Mouse (Mus musculus): ENCODE data around the gene Rhobtb1. TPM values are rescaled to one million over a fixed set of nuclear protein-coding genes. Genes with fewer than 3 reads are reported as not detected.
A peak's percentile ranks its signal among the peaks of the same experiment; 100 is the strongest.

Rhobtb1 gene
- polyA plus RNA-seq, 1 experiment from 2014 or later = 12.8 TPM

DNA sequence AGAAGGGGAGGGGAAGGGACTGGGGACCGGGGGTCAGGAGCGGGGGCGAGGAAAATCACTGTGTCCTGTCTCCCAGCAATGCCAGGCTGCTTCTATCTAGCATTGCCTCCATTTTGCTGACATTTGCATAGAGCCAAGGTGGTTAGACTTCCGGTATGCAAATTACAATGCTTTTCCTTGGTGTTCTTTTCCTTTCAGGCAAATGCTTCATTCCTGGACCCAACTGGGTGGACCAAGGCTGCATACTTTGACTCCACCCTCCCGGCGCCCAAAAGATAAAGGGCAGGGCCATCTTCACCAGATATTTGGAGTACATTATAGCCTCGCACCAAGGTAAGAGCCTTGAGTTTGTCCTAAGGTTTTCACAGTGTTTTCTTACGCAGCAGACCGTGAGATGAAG is 144.7 kb downstream of the Rhobtb1 start:
- H3K27ac ChIP-seq (ENCODE audit: low read depth, low read length) = no peak overlapping the region
- H3K4me3 ChIP-seq (ENCODE audit: low read depth, low read length) = no peak overlapping the region
- 77% methylated on average over 9 of the region's 9 CpGs for WGBS
- no peak overlapping the region for H3K4me2 ChIP-seq (ENCODE audit: low read length)
- H3K36me3 ChIP-seq (ENCODE audit: control insufficient read depth, insufficient read depth, low read length) = no peaks in the 10 kb centered on the region
- no peaks in the 10 kb centered on the region for H3K27me3 ChIP-seq (replicated peaks; ENCODE audit: control insufficient read depth, insufficient read depth, low read length)
- H3K9ac ChIP-seq (ENCODE audit: low read length) = no peak overlapping the region
- no peak for ATAC-seq
- DNase-seq (ENCODE audit: low spot score) = no peak
- H3K9me3 ChIP-seq (replicated peaks; ENCODE audit: control insufficient read depth, low read length) = no peaks in the 10 kb centered on the region
- H3K4me1 ChIP-seq (ENCODE audit: control insufficient read depth, insufficient read depth, low read length) = no peaks in the 10 kb centered on the region

DNA sequence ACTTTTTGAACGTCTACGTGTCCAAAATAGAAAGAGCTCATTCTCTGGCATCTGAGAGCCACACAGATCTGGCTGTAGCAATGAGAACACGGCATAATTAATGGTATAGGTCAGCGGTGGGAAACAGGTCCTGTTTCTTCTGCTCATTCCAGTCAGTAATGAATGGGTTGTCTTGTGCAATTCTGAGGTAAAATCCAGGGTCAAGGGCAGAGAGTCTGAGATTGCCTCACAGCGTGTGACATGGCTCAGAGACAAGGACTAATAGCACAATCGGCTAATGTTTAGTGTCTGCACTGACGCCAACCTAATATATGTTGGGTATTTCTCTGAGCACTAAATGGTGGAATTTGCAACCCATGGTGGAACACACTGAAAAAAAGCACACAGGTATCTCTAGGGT is 148.8 kb downstream of the Rhobtb1 start:
- H3K4me3 ChIP-seq (ENCODE audit: low read depth, low read length) = no peak overlapping the region
- H3K36me3 ChIP-seq (ENCODE audit: control insufficient read depth, insufficient read depth, low read length) = no peaks in the 10 kb centered on the region
- DNase-seq (ENCODE audit: low spot score) (no peak), ATAC-seq (no peak)
- H3K4me1 ChIP-seq (ENCODE audit: control insufficient read depth, insufficient read depth, low read length) = no peaks in the 10 kb centered on the region
- no peak overlapping the region for H3K4me2 ChIP-seq (ENCODE audit: low read length)
- no peaks in the 10 kb centered on the region for H3K27me3 ChIP-seq (replicated peaks; ENCODE audit: control insufficient read depth, insufficient read depth, low read length)
- H3K27ac ChIP-seq (ENCODE audit: low read depth, low read length) = no peak overlapping the region
- 93% methylated on average over 7 of the region's 7 CpGs for WGBS
- no peaks in the 10 kb centered on the region for H3K9me3 ChIP-seq (replicated peaks; ENCODE audit: control insufficient read depth, low read length)
- no peak overlapping the region for H3K9ac ChIP-seq (ENCODE audit: low read length)

DNA sequence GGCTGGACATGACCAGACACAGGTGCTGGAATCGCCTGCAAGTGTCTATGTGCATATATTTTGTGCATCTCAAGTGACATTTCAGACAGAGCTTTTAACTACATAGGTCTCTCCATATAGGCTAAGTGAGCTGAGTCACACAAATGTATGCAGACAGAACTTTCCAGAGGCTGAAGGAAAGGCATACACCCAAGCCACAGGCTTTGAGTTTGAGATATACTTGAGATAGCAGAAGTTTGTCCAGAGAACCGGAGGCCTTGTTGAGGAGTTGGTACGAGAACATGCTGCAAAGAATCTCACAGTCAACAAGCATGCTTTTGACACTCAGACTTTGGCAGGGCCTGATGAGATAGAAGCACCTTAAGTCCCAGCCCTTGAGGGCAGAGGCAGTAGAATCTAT is 151.4 kb downstream of the Rhobtb1 start:
- 89% methylated on average over 3 of the region's 3 CpGs for WGBS
- no peak overlapping the region for H3K4me3 ChIP-seq (ENCODE audit: low read depth, low read length)
- H3K27me3 ChIP-seq (replicated peaks; ENCODE audit: control insufficient read depth, insufficient read depth, low read length) = no peaks in the 10 kb centered on the region
- DNase-seq (ENCODE audit: low spot score) (no peak), ATAC-seq (no peak)
- H3K9me3 ChIP-seq (replicated peaks; ENCODE audit: control insufficient read depth, low read length) = no peaks in the 10 kb centered on the region
- no peak overlapping the region for H3K27ac ChIP-seq (ENCODE audit: low read depth, low read length)
- H3K9ac ChIP-seq (ENCODE audit: low read length) = no peak overlapping the region
- H3K36me3 ChIP-seq (ENCODE audit: control insufficient read depth, insufficient read depth, low read length) = no peaks in the 10 kb centered on the region
- H3K4me1 ChIP-seq (ENCODE audit: control insufficient read depth, insufficient read depth, low read length) = no peaks in the 10 kb centered on the region
- no peak overlapping the region for H3K4me2 ChIP-seq (ENCODE audit: low read length)

- ATAC-seq (no peak), DNase-seq (ENCODE audit: low spot score) (no peak)
- no peak overlapping the region for H3K27ac ChIP-seq (ENCODE audit: low read depth, low read length)
- no peak overlapping the region for H3K4me3 ChIP-seq (ENCODE audit: low read depth, low read length)
- H3K4me2 ChIP-seq (ENCODE audit: low read length) = no peak overlapping the region
- no peaks in the 10 kb centered on the region for H3K9me3 ChIP-seq (replicated peaks; ENCODE audit: control insufficient read depth, low read length)
- H3K9ac ChIP-seq (ENCODE audit: low read length) = no peak overlapping the region
- 79% methylated on average over 3 of the region's 3 CpGs for WGBS
- H3K27me3 ChIP-seq (replicated peaks; ENCODE audit: control insufficient read depth, insufficient read depth, low read length) = no peaks in the 10 kb centered on the region
- no peaks in the 10 kb centered on the region for H3K36me3 ChIP-seq (ENCODE audit: control insufficient read depth, insufficient read depth, low read length)
- no peaks in the 10 kb centered on the region for H3K4me1 ChIP-seq (ENCODE audit: control insufficient read depth, insufficient read depth, low read length)
Observed at GRCm38 (mm10) chr10:69304819-69305218, 153.6 kb downstream of the Rhobtb1 start.

DNA sequence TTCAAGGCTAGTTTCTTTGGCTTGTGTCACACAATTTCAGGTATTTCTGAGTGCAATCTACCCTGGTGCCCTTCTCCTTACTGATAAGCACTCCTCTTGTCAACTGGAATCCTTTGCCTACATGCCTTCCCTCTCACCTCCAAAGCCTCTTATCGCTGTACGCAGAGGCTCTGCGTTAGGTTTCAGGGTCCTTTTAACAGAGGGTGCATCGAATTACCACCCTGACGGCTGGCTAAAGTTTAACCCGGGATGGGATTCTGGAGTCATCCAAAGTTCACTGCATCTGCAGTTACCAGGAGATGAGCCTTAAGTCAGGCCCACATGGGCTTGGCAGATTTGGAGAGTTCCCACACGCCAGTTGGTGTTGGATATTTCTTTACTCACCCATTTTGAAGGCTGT is 154.4 kb downstream of the Rhobtb1 start:
- WGBS = 89% methylated on average over 7 of the region's 7 CpGs
- H3K27ac ChIP-seq (ENCODE audit: low read depth, low read length) = no peak overlapping the region
- no peaks in the 10 kb centered on the region for H3K36me3 ChIP-seq (ENCODE audit: control insufficient read depth, insufficient read depth, low read length)
- H3K9me3 ChIP-seq (replicated peaks; ENCODE audit: control insufficient read depth, low read length) = no peaks in the 10 kb centered on the region
- H3K4me3 ChIP-seq (ENCODE audit: low read depth, low read length) = no peak overlapping the region
- no peaks in the 10 kb centered on the region for H3K27me3 ChIP-seq (replicated peaks; ENCODE audit: control insufficient read depth, insufficient read depth, low read length)
- no peak for ATAC-seq
- H3K4me2 ChIP-seq (ENCODE audit: low read length) = no peak overlapping the region
- DNase-seq (ENCODE audit: low spot score) = no peak
- no peaks in the 10 kb centered on the region for H3K4me1 ChIP-seq (ENCODE audit: control insufficient read depth, insufficient read depth, low read length)
- H3K9ac ChIP-seq (ENCODE audit: low read length) = no peak overlapping the region

DNA sequence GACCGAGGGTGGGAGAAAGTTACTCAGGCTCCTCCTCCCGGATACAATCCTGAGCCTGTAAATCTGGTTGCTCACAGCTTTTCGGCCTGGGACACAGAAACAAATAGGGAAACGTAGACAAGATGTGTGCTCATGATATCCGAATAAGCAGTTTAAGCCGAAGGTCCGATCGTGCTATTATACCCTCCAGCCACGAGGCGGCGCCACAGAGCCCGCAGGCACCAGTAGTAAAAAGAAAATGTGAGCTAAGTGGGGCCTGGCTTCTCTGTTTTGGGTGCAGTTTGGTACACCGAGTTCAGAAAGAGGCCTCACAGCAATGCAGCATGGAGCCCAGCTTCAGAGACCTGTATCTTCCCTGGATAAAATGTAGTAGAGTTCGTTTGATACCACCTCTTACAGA is 155.0 kb downstream of the Rhobtb1 start:
- Histone ChIP-seq H3K27me3 (replicated peaks; ENCODE audit: control insufficient read depth, insufficient read depth, low read length) (no peaks in the 10 kb centered on the region), H3K9ac (ENCODE audit: low read length) (no peak overlapping the region), H3K9me3 (replicated peaks; ENCODE audit: control insufficient read depth, low read length) (no peaks in the 10 kb centered on the region), H3K4me3 (ENCODE audit: low read depth, low read length) (no peak overlapping the region), H3K4me2 (ENCODE audit: low read length) (no peak overlapping the region), H3K4me1 (ENCODE audit: control insufficient read depth, insufficient read depth, low read length) (no peaks in the 10 kb centered on the region), H3K27ac (ENCODE audit: low read depth, low read length) (no peak overlapping the region), H3K36me3 (ENCODE audit: control insufficient read depth, insufficient read depth, low read length) (no peaks in the 10 kb centered on the region)
- no peak for ATAC-seq
- WGBS = 75% methylated on average over 14 of the region's 14 CpGs
- no peak for DNase-seq (ENCODE audit: low spot score)

GRCm38 (mm10) chr10:69307067-69307466 is 155.8 kb downstream of the Rhobtb1 start:
- ATAC-seq (0 out of 2 replicates have a peak, but pooled peaks have one; percentile 34), DNase-seq (ENCODE audit: low spot score) (peak; percentile 85)
- Histone ChIP-seq H3K9me3 (replicated peaks; ENCODE audit: control insufficient read depth, low read length) (no peaks in the 10 kb centered on the region), H3K9ac (ENCODE audit: low read length) (no peak overlapping the region), H3K27ac (ENCODE audit: low read depth, low read length) (no peak overlapping the region), H3K27me3 (replicated peaks; ENCODE audit: control insufficient read depth, insufficient read depth, low read length) (no peaks in the 10 kb centered on the region), H3K4me1 (ENCODE audit: control insufficient read depth, insufficient read depth, low read length) (no peaks in the 10 kb centered on the region), H3K4me2 (ENCODE audit: low read length) (no peak overlapping the region), H3K4me3 (ENCODE audit: low read depth, low read length) (no peak overlapping the region), H3K36me3 (ENCODE audit: control insufficient read depth, insufficient read depth, low read length) (no peaks in the 10 kb centered on the region)
- 50% methylated on average over 5 of the region's 5 CpGs for WGBS

- no peaks in the 10 kb centered on the region for H3K36me3 ChIP-seq (ENCODE audit: control insufficient read depth, insufficient read depth, low read length)
- no peak for DNase-seq (ENCODE audit: low spot score)
- no peak overlapping the region for H3K4me2 ChIP-seq (ENCODE audit: low read length)
- H3K9me3 ChIP-seq (replicated peaks; ENCODE audit: control insufficient read depth, low read length) = no peaks in the 10 kb centered on the region
- no peak for ATAC-seq
- no peaks in the 10 kb centered on the region for H3K27me3 ChIP-seq (replicated peaks; ENCODE audit: control insufficient read depth, insufficient read depth, low read length)
- 84% methylated on average over 5 of the region's 5 CpGs for WGBS
- H3K4me3 ChIP-seq (ENCODE audit: low read depth, low read length) = no peak overlapping the region
- no peak overlapping the region for H3K27ac ChIP-seq (ENCODE audit: low read depth, low read length)
- H3K4me1 ChIP-seq (ENCODE audit: control insufficient read depth, insufficient read depth, low read length) = no peaks in the 10 kb centered on the region
- H3K9ac ChIP-seq (ENCODE audit: low read length) = no peak overlapping the region
Observed at GRCm38 (mm10) chr10:69309109-69309508, 157.9 kb downstream of the Rhobtb1 start.

- Histone ChIP-seq H3K36me3 (ENCODE audit: control insufficient read depth, insufficient read depth, low read length) (no peaks in the 10 kb centered on the region), H3K9ac (ENCODE audit: low read length) (no peak overlapping the region), H3K4me1 (ENCODE audit: control insufficient read depth, insufficient read depth, low read length) (no peaks in the 10 kb centered on the region), H3K4me3 (ENCODE audit: low read depth, low read length) (no peak overlapping the region), H3K9me3 (replicated peaks; ENCODE audit: control insufficient read depth, low read length) (no peaks in the 10 kb centered on the region), H3K4me2 (ENCODE audit: low read length) (no peak overlapping the region), H3K27me3 (replicated peaks; ENCODE audit: control insufficient read depth, insufficient read depth, low read length) (no peaks in the 10 kb centered on the region), H3K27ac (ENCODE audit: low read depth, low read length) (no peak overlapping the region)
- no peak for ATAC-seq
- WGBS = 71% methylated on average over 16 of the region's 16 CpGs
- DNase-seq (ENCODE audit: low spot score) = no peak
Observed at GRCm38 (mm10) chr10:69311867-69312266, 160.6 kb downstream of the Rhobtb1 start.

All from forebrain, embryonic 14.5 days (tissue).